Mouse (Mus musculus): ENCODE results near the gene Itpr3.

Gene Itpr3

DNA sequence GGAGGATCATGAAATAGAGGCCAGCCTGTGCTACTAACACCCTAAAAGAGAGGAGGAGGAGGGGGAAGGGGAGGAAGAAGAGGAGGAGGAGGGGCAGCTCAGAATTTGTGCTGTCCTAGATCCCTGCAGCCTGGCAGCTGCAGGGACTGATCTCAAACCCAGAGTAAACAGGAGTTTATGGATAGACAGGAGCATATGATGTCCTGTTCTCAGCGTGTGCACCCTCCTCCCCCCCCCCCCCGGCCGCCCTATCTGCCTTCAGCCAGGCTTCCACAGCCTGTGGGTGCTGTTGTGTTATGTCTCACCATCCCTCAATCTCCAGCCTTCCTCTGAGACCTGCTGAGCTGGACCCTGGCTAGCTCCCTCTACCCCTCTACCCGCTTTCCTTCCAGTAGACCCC lies 28.2 kb upstream of the Itpr3 start, which contains the start of gene Bak1:
TSS of gene Bak1 (minus strand) at position 101 of the 400 bp plus-strand sequence.
- no peak for TF ChIP-seq GATA4 (IDR thresholded peaks at IDR 0.05; ENCODE audit: insufficient replicate concordance, low read length)

- TF ChIP-seq GATA4 (IDR thresholded peaks at IDR 0.05; ENCODE audit: insufficient replicate concordance, low read length), result no peak
Observed at GRCm38 (mm10) chr17:27029431-27029830, 27.7 kb upstream of the Itpr3 start.

DNA sequence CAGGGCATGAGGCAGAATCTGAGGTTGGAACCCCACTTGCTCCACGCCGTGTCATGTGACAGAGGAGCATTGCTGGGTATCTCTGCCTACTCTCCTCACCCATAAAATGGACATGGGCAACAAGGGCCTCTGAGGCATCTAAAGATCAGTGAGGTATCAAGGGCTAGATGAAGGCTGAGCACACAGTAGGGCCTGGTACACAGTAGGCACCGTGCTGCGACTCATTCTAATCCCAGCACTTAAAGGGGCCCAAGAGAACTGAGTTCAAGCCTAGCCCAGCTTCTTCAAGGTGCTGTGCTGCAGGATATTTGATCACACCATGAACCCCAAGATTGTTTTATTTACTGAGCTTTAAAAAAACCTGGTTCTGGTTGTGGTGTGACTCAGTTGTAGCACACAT lies 26.2 kb upstream of the Itpr3 start:
- TF ChIP-seq GATA4 (IDR thresholded peaks at IDR 0.05; ENCODE audit: insufficient replicate concordance, low read length), result no peak

- TF ChIP-seq GATA4 (IDR thresholded peaks at IDR 0.05; ENCODE audit: insufficient replicate concordance, low read length), result no peak
Observed at GRCm38 (mm10) chr17:27032328-27032727, 24.8 kb upstream of the Itpr3 start.

DNA sequence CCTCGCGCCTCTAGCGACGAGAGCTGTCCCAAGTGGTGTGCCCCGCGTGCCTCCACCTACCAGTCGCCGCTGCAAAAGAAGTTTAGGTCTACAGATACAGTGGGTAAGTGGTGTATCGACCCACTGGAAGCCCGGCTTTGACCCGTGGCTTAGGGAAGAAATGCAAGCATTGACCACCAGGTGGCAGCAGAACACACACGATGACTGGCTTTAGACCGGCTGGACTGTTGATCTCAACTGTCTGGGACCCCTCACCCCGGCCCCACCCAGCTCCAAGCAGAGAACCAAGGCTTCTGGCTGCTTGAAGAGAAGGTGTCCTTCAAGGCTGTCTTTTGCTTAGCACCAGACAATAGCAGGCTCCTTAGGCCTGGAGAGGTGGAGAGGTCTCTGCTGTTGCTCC lies 24.2 kb upstream of the Itpr3 start:
- no peak for TF ChIP-seq GATA4 (IDR thresholded peaks at IDR 0.05; ENCODE audit: insufficient replicate concordance, low read length)

DNA sequence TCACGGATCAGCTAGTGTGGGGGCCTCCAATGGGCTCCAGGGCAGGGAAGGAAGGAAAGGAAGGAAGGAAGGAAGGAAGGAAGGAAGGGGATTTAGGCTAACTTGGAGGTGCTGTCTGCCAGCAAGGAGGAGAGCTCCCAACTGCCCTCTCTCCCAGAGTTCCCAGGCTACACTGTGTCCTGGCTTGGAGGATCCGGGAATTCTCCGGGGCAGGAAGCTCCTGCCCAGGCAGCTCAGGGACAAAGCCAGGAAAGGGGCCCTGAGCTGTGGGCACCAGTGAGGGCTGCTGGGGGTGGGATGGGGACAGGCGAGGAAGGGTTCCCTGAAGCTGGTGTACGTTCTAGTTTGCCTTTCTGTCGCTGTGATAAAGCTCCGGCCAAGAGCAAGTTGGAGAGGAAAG lies 20.6 kb upstream of the Itpr3 start:
- no peak for TF ChIP-seq GATA4 (IDR thresholded peaks at IDR 0.05; ENCODE audit: insufficient replicate concordance, low read length)

DNA sequence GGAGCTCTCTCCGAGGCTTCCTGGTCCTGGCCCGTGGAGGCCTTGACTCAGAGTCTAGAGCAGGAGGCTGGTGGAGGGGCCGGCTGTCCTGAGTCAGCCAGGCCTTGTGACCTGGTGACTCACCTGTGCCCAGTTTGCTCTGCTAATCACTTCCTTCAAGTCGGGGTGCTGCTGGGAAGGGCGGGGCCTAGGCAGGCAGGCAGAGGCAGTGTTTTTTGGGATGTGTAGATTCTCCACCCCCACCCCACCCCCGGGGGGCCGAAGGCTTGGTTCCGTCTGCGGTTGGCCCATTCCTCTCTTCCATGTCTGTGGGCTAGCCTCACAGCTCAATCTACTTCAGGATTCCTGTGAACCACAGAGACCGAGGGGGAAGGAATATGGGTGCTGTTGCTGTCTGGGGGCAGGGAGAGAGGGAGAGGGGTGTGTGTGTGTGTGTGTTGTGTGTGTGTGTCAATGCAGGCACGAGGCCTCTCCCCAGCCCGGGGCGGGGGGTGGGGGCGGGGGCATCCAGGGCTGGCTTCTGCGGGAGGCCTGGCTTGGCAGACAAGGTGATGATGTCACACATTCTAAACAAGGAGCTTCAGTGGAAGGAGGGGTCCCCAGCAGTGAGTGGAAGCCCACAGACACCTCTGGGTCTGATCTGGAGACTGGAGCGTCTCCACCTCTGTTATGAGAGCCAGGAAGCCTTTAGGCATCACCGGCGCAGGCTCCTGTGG lies 18.6 kb upstream of the Itpr3 start:
- TF ChIP-seq GATA4 (IDR thresholded peaks at IDR 0.05; ENCODE audit: insufficient replicate concordance, low read length), result no peak

- TF ChIP-seq GATA4 (IDR thresholded peaks at IDR 0.05; ENCODE audit: insufficient replicate concordance, low read length), result no peak
Observed at GRCm38 (mm10) chr17:27039432-27040102, 17.5 kb upstream of the Itpr3 start.

DNA sequence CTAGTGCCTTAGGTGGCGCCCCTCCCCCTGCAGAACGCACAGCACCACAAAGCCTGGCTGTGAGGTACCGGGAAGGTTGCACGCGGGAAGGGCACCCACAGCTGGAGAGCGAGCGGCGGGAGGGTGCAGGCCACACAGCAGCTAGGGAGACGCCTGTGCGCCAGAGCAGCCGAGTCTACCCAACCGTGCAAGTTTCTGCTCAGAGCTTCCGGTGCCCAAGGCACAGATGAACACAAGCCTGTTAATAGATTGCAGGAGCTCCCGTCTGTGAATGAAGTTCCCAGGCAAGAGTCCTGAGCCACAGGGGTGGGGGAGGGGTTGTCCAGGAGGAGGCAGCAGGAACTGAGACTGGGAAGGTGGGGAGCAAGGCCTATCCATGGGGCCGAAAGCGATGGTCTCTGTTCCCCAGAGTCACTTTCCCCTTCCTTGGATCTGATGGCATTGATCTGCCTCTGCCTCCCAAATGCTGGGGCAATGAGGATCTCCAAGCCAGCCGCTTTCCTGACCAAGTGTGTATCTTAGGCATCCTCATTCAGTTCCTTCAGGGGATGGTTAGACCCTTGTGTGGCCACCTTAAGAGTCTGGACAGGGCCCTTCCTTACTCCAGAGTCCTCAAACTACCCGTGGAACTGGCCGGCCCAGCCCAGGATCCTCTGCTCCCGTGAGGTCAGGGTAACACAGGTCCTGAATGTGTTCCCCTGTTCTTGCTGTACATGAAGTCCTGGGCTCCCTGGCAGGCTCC lies 16.6 kb upstream of the Itpr3 start:
- TF ChIP-seq GATA4 (IDR thresholded peaks at IDR 0.05; ENCODE audit: insufficient replicate concordance, low read length), result no peak

GRCm38 (mm10) chr17:27041046-27041786 lies 15.9 kb upstream of the Itpr3 start:
- TF ChIP-seq GATA4 (IDR thresholded peaks at IDR 0.05; ENCODE audit: insufficient replicate concordance, low read length), result no peak

GRCm38 (mm10) chr17:27041787-27042055 lies 15.4 kb upstream of the Itpr3 start:
- no peak for TF ChIP-seq GATA4 (IDR thresholded peaks at IDR 0.05; ENCODE audit: insufficient replicate concordance, low read length)

- no peak for TF ChIP-seq GATA4 (IDR thresholded peaks at IDR 0.05; ENCODE audit: insufficient replicate concordance, low read length)
Observed at GRCm38 (mm10) chr17:27042840-27043239, 14.3 kb upstream of the Itpr3 start.

DNA sequence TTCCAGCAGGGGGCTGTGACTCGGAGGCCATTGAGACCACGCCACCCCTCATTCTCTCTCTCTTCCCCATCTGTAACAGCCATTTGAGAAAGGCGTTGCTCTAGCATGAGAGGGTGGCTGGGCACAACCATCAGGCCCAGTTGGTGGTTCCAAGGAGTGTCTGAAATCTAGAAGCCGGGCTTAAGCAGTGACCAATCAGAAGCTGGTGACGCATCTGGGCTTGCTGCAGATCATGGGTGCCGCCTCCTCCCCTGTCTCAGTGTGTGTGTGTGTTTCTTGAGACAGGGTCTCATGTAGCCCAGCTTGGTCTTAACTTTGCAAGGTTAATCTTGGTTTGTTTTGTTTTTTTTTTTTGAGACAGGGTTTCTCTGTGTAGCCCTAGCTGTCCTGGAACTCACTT lies 11.9 kb upstream of the Itpr3 start:
- no peak for TF ChIP-seq GATA4 (IDR thresholded peaks at IDR 0.05; ENCODE audit: insufficient replicate concordance, low read length)

DNA sequence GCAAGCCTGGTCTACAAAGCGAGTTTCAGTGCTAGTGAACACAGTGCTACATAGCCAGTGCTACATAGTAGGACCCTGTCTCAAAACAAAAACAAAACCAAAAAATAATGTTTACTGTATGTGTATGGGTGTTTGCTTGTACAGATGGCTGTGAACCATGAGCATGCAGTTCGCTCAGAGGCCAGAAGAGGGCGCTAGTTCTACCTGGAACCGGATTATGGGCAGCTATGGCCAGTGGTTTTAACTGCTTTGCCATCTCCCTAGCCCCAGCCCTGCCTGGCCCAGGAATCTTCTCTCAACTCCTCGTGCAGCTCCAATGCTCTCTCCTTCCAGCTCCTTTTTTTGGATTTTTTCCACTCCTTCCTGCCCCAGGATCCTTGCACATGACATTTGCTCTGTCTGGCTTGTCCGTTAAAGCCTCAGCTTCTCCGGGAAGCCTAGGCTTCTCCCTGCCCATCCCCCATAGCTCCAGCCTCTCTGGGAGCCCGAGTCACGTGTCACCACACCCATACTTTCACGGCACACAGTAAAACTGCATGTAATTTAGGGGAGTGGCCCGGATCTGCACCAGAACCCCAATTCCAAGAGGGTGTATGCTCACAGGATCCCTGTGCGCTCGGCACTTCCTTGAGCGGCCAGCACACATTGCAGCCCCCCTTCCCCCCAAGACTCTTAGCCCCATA lies 9.2 kb upstream of the Itpr3 start:
- TF ChIP-seq GATA4 (IDR thresholded peaks at IDR 0.05; ENCODE audit: insufficient replicate concordance, low read length), result no peak

Measured in liver, adult (tissue).